Mouse (Mus musculus) erythroblast, adult 5-6 weeks (primary cell): ENCODE measurements around the gene Galnt7. TPM values are rescaled to one million over a fixed set of nuclear protein-coding genes. Genes with fewer than 3 reads are reported as not detected.

Experiments
- ATAC-seq: replicated peaks from 2 replicates; pipeline ENCODE4 v1.8.0; 2016; ENCODE audit warnings: moderate number of reproducible peaks, mild to moderate bottlenecking, moderate TSS enrichment, inconsistent platforms; ENCODE audit not compliant: poor library complexity, low FRiP score, severe bottlenecking
- total RNA-seq, 2 experiments: library from RNA; stranded (forward) in 1 of 2; stranded (reverse) in 1 of 2; fragments of 150-400 nt in 1 of 2; fragments of 200-764, 138-1000 nt in 1 of 2; gene quantifications; 2 replicates each; pipeline versions ENCODE4 v1.2.3 to v1.2.4; 2015 to 2017; ENCODE audit warnings: low replicate concordance in 2 of 2

Gene Galnt7
- total RNA-seq, 2 experiments from 2014 or later, result 2.2 to 3.3 TPM

DNA sequence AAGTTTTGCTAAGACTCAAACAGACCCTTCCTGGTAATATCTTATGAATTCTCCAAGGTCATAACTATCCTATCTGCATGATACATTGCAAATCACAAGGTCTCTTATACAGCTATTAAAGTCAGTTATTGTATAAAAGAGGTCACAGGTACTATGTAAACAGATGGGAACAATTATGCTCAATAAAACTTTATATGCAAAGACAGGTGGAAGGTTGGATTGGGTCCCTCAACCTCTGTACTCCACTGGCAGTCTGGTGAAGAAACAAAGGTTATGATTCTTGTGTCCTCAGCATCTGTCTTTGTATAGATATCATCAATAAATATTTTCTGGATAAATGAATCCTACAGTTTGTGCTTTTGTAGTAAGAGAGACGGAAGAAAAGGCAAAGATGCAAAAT lies 64.2 kb downstream of the Galnt7 start:
- ATAC-seq, result no peak

DNA sequence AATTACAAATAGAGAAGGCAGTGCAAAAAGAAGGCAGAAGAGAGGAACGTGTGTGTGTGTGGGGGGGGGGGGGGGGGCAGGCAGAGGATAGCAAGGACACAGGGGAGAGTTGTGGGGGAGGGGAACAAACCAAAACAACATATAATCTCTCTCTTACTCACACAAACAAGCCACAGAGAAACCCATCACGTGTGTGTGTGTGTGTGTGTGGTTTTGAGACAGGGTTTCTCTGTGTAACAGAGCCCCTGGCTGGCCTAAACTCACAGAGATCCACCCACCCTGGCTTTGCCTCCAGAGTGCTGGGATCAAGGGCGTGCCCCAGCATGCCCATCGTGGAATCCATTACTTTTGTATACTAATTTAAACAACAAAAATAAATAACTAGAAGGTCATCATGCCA lies 66.2 kb downstream of the Galnt7 start:
- ATAC-seq, result no peak

DNA sequence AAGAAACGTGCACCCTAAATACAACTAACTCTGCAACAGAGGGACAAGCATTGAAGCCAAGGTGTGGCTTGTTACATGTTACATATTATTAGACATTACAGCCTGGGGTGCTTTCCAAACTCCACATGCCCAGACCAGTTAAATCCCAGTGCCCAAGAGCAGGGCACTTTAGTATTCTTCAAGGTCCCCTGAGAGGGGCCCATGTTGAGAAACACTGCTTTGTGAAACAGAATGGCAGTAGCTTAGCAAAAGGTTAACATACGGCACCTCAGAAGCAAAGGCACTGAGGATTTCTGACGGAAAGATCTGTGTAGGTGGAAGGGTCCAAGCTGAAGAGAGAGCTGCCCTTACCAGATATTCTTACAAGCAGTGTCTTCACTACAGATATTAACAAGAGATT lies 67.0 kb downstream of the Galnt7 start:
- ATAC-seq, result no peak

DNA sequence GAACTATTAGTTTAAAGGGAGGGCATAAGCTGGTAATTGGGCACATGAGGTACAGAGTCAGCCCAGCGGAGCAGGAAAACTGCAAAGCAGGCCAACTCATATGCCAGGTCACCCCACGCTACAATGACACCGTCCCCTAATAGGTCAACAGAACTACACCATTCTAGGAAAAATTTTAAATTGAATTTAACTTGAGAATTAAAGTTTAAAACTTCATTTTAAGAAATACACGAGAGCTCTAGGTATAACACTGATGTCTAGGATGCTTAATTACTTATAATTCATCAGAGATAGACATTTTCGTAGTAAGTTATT lies 67.7 kb downstream of the Galnt7 start:
- ATAC-seq, result no peak

DNA sequence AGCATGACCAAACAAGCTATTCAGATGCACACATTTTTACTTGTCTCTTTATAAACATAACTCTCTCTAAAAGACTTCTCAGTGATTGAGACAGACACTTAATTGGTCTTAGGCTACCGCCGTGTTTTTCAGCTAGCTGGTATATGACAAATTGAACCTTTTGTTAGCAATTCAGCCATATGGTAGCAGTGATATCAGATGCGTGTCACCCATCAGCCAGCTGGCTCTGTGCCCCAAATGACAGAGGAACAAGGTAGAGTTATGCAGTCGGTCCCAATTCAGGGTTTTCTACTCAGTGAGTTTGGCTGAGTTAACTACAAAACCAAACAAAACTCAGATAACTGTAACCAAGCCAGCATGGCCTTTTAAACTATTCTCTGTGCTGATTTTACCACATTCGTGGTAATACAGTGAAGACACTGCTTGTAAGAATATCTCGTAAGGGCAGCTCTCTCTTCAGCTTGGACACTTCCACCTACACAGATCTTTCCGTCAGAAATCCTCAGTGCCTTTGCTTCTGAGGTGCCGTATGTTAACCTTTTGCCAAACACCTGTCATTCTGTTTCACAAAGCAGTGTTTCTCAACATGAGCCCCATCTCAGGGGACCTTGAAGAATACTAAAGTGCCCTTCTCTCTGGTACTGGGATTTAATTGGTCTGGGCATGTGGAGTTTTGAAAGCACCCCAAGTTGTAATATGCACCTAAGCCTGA lies 68.3 kb downstream of the Galnt7 start:
- ATAC-seq, result no peak

DNA sequence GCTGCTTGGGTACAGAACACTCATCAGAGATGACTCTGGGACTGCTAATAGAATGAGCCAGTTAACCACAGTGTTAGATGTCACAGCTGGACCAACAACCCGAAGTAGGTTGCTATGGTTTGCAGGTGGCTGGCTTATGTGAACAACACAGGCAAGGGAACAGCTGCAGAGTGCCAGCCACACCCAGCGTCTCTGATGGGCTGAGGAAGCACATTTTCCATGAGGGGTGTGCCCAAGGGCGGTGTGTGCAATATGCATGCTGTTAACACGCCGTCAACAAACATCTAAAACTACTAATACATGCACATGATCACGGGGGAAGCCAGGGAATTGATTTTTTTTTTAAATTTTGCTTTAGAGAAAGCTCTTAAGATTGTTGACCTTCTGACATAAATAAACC lies 73.0 kb downstream of the Galnt7 start:
- no peak for ATAC-seq

DNA sequence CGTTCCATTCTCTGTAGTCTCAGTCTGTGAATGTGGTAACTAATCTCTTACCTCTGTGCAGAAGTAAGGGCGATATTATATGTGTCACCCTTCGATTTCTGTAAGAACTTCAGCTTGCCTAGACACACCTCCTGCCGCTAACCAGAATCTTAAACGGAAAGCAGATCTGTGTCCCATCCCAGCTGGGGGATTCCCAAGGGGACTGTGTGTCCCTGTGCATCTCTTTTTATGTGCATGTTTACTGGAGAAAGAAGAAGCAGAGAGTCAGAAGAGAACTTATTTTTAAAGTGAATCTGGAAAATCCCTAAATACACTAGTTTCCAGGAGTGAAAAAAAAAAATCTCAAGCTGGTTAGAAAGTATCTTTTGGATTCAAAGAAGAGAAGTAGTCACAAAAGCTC lies 75.5 kb downstream of the Galnt7 start:
- ATAC-seq, result no peak

DNA sequence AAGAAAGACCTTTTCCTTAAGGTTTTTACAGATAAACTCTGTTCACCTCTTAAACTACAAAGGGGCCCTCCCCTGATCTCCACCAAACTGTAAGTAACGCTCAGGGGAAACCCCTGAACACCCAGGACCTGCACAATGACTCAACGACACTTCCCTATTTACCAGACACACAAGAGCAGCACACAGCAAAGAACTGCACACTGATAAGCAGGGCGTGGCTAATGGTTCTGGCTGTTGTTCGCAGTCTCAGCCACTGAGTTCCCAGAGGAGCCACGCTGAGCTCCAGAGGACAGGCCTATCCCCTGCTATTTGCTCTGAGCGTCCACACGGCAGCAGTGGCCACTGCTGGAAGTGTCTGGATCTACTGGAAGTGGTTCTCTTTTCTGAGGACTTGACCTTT lies 76.6 kb downstream of the Galnt7 start:
- peak; percentile 83 for ATAC-seq

DNA sequence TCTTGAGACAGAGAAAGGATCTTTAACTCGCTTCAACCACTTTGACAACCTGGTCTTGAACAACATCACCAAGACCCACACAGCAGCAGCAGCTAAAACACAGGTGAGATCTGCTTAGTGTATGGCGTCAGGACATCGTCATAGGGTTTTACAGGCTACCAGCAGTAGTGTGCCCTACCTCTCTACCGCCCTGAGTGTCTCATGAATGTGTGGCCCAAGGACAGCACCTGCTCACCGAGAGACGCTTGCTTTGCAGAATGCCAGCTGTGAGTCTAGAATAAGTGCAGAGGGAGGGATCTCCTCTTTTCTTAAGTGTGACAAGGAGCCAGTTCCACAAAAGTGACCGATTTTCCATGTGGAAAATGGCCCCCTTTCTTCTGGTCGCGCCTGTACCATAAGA lies 77.5 kb downstream of the Galnt7 start:
- ATAC-seq, result no peak

DNA sequence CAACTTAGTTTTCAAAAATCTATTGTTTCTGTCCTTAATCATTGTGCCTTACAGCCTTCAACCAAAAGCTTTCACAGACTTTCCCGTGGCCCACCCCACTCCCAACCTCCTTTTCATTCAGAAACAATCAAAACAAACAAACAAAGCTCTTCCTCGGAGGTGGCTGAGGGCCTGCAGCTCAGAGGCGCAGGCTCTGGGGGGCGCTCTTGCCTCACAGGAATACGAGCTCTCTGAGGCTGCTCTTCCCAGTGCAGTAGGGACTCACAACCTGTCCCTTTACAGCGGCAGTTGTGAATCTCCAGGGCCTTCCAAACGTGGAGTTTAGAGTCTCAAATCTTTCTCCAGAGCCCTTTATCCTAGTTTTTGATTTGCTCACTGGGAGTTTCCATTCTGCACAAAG lies 78.4 kb downstream of the Galnt7 start:
- no peak for ATAC-seq

DNA sequence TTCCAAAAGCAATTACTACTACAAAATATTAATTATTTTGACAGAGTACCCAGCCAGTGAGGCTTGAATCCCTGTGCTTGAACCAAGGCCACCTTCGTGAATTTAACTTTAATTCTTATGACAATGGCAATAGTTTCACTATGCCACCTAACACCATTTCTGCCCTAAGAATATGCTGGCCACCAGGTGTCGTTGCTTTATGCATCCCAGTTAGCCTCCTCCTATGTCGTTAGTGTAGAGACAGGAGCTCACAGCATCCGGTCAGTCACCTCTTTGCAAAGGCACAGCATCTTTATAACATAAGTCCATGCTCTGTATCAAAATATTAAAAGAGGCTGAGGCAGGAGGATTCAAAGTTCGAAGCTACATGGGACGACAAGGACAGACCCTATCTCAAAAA lies 79.0 kb downstream of the Galnt7 start:
- ATAC-seq, result no peak

DNA sequence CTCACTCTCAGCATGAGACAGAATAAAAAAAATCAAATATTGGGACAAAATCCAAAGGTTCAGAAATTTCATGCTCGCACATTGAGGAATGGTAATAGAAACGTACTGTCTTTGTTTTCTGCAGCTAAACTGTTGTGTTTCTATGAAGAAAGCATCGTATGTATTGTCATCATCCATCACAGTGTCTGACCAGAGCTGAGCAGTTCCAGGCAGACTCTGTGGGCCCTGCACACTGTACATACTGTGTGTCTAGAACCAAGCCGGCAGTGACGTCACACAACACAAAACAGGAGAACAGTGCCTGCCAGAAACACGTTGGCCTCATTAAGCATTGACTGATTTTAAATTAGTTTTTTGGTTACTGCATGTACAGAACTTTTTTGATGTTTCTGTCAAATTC lies 82.9 kb downstream of the Galnt7 start:
- ATAC-seq, result no peak

DNA sequence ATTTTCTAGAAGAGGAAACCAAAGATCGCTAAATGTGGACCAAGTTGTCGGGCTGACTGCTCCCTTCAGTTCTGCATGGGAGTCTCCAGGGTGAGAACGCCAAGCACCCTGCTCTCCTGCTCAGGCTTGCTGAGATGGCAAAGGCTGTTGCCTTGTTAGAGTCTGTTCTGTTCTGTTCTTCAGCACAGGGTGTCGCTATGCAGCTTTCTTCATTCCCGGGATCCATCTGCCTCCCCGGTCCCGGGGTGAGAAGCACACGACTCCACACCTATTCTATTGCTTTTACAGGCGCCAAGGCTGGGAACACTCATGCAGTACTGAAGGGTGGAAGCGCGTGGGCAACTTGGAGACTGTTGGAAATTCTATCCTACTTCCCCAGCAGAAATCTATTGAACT lies 83.4 kb downstream of the Galnt7 start:
- no peak for ATAC-seq

DNA sequence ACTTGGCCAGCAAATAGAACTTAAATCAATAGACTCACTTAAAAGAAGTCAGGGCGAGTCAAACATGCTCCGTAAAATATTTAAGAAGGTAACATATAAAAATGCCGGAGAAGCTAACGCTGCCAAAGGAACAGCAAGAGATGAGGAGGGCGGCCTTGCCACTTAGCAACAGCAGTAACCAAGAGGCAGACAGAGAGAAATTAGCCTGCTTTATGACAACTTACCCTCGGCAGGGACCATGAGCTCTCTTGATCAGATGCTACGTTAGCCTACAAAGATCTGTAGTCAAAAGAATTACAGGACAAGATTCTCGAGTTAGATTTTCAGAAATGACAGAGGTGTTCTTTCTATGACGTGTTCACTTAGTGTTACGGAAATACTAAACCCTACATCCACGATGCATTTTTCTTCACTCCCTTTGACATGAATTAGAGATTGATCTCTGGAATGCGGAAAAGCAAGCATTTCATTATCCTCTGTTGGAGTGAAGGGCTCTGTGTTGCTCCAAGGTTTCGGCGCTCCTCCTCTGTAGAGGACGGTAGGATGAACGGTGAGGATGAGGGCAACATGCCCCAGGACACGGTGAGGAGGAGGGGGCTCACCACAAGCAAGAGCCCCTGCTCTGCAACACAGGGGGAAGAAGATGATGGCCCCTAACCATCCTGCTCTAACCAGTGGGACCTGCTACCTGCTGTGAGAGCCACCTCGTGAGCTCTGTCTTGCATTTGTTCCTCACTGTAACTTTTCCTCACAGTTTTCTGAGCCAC lies 84.0 kb downstream of the Galnt7 start:
- no peak for ATAC-seq

DNA sequence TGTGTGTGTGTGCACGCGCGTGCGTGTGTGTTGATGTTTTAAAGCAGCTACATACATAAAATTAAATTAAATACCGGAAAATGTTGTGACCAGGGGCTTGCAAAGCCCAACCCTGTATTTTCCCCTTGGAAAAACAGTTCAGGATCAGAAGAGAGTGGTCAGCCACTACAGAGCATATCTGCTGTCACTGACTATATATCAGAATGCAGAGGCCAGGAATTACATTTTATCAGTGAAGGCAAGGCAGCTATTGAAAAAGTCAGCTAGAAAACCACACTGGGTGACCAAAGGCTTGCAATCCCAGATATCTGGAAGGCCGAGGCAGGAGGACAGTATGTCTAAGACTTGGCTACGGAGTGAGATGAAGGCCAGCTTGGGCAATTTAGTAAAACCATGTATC lies 84.8 kb downstream of the Galnt7 start:
- ATAC-seq, result no peak

DNA sequence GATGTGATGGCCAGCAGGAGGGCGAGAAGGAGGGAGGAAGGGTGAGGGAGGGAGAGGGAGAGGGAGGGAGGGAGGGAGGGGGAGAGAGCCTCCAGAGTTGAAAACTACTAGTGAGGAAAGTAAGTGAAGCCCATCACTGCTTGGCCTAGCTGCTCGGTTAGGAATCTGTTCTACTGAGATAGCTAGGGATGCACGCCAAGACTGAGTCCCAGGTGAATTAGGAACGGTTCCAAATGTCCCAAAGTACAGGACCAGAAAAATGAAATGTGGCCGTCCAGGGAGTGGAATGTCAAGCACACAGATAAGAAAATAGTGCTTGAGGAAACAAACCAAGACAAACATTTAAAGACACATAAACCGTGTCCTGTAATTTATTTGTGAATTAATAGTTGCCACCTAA lies 87.8 kb downstream of the Galnt7 start:
- no peak for ATAC-seq

DNA sequence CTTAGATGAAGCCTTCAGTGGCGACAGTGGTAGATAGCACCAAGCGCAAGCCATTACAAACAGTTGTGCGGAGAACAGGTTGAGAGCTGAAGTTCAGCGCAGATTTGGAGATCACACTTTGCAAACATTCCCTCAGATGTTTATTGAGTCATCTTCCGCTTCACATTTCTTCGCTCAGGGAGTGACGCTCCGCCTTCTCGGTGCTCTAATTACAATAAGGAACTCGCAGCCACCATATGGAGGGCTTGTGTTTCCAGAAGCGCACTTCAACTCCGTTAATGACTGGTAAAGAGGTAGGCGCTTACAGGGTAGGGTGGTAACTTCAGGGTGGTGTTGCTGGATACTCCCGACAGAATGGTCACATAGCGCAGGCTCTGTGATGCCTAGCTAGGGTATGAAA lies 89.1 kb downstream of the Galnt7 start:
- no peak for ATAC-seq

DNA sequence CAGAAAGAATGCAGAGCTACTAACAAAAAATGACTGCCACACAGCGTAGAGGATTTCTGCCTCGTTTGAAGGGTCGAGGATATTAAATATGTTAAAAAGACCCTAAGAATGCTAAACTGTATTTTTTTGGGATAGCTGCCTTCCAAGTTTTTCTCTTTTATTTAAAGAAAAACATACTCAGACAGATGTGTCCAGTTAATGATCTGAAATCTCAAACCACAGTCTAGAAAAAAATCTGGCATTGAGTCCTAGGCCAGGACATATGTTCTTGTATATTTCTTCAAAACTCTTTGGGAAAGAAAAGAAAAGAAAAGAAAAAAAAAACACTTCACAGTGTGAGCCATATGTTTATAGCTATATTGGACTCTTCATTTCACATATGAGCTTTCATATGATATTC lies 90.1 kb downstream of the Galnt7 start:
- no peak for ATAC-seq

DNA sequence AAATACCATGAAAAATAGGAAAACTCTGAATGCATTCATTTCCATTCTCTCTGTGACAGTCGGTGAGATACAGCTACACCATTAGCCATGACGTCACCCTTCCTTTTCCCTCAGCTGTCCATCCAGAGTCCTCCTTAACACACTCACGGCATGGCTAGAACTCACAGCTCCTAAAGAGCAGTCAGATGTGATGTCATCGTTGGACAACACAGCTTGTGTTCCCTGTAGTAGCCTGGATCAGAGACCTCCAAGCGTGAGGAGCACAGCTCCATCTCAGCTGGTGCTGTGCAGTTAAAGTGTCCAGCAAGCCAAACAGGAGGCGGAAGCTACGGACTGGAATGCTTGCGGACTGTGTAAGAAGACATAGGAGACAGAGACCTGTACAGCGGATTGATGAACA lies 91.9 kb downstream of the Galnt7 start:
- ATAC-seq, result no peak

DNA sequence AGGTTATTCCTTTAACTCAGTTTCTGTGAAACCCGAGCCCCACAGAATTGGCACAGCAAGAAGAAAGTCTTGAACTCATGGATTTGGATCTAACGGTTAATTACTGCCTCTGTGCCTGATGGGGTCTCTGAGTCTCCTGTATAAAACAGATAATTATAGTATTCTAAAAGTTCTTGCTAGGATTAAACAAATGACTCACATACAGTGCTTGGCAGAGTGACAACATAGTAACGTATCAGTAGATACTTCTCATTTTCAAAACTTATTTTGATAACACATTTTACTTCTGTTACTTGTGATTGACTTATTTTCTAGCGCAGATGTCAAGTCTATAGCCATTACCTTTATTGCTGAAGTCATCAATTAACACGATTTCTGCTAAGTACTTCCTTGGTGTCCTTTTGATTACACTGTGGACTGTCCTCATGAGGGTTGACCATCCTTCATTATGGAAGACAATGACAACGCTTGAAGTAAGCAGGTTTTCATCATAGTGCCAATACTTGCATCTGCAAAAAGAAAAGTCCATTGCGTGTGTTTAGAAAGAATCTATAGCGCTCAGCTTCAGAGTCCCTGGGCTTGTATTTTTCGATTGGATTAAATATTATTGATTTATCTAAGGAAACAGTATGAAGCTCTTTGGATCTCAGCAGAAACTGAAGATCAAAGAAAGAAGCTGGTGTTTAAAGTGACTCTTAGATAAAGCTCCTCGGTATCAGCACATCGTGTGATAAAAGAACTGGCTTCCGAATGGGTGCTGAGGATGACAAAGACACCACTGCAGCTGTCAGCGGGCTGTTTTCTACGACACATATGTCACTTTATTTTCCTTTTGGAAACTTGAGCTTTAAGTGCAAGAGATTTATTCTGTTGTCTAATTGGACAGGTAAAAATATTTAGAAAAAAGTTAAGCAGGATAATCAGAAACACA lies 100.5 kb downstream of the Galnt7 start:
- no peak for ATAC-seq

DNA sequence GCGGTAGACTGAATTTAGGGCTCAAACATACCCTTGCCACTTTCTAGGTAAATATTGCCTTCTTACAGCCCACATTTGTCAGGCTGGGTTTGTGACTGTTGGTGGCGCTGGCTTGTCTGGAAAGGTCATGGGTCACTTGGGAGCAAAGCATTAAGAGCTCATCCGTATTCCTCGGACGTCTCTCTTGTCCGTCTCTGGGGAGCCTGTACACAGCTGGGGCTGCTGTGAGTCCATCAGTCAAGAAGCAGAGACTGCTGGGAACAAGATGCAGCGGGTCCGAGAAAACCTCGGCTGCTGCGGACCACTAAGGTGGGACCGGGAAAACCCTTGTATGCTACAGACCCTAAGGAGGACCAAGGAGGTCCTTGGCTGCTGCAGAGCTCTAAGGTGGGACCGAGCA lies 105.3 kb downstream of the Galnt7 start:
- ATAC-seq, result no peak
